In genomic region chr8:57585128-57585442, GRCm38 (mm10) we compare ENCODE assay signal across 21 mouse cellular contexts.
"Had no signal": no experiment of that assay in that cellular context is flagged by ENCODE, and none has a peak within 500 bp of the region (broad histone marks: within the 10 kb centered on the region; RNA-seq: fewer than 3 reads in every experiment).

No protein-coding gene starts in this region.

- H3K9me3 ChIP-seq: limb, embryonic 12.5 days; limb, embryonic 15.5 days; midbrain, embryonic 12.5 days; midbrain, embryonic 15.5 days; neural tube, embryonic 12.5 days; neural tube, embryonic 15.5 days had no signal

- H3K4me1 ChIP-seq: limb, embryonic 15.5 days; midbrain, embryonic 15.5 days; neural tube, embryonic 12.5 days had no signal

- H3K36me3 ChIP-seq: limb, embryonic 15.5 days; midbrain, embryonic 12.5 days; midbrain, embryonic 15.5 days; neural tube, embryonic 12.5 days; neural tube, embryonic 15.5 days had no signal

- H3K4me2 ChIP-seq: limb, embryonic 12.5 days; limb, embryonic 15.5 days; liver, embryonic 11.5 days; lung, embryonic 14.5 days; midbrain, embryonic 12.5 days; midbrain, embryonic 15.5 days; neural tube, embryonic 12.5 days; neural tube, embryonic 15.5 days had no signal

- DNase-seq: kidney, postnatal 14 days; kidney, postnatal 4 days; liver, postnatal 0 days; lung, embryonic 14.5 days; right cerebral cortex, adult 18-20 months; right cerebral cortex, postnatal 14 days; right cerebral cortex, postnatal 4 days; thymus, adult 2 months; thymus, postnatal 14 days; thymus, postnatal 4 days had no signal

- H3K4me3 ChIP-seq: limb, embryonic 12.5 days; limb, embryonic 15.5 days; midbrain, embryonic 12.5 days; midbrain, embryonic 15.5 days; neural tube, embryonic 12.5 days; neural tube, embryonic 15.5 days had no signal

- ATAC-seq: liver, postnatal 0 days; lung, postnatal 0 days; midbrain, embryonic 15.5 days had no signal

- H3K9ac ChIP-seq: limb, embryonic 12.5 days; limb, embryonic 15.5 days; liver, embryonic 14.5 days; liver, postnatal 0 days; lung, embryonic 14.5 days; midbrain, embryonic 12.5 days; midbrain, embryonic 15.5 days; neural tube, embryonic 12.5 days; neural tube, embryonic 15.5 days had no signal

- H3K27me3 ChIP-seq: limb, embryonic 12.5 days; limb, embryonic 15.5 days; midbrain, embryonic 12.5 days; midbrain, embryonic 15.5 days; neural tube, embryonic 12.5 days; neural tube, embryonic 15.5 days had no signal

- H3K27ac ChIP-seq: limb, embryonic 12.5 days; limb, embryonic 15.5 days; liver, embryonic 14.5 days; macrophage; midbrain, embryonic 12.5 days; midbrain, embryonic 15.5 days; neural tube, embryonic 12.5 days; neural tube, embryonic 15.5 days; stomach, postnatal 0 days had no signal
